Mouse (Mus musculus): ENCODE measurements around the gene Arl15.

Arl15 gene

DNA sequence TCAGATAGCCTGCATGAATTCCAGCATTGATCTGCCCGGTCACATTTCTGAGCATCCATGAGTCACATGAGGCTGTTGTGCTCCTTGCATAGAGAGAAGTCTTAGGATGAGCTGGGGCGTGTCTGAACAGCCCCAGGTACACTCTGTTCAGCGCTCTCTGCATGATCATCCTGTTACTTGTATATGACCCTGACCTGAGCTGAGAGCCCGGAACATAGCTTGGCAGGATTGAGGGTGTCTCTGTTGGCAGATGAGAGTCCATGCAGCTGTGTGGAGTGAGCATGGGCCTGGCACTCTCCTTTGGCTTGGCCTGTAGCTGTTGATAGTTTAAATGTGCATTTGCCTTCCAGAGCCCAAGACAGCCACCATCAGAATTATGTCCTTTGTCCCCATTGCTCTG, 50.4 kb downstream of the Arl15 start:
- DNase-seq (ENCODE audit: extremely low spot score) = no peak

DNA sequence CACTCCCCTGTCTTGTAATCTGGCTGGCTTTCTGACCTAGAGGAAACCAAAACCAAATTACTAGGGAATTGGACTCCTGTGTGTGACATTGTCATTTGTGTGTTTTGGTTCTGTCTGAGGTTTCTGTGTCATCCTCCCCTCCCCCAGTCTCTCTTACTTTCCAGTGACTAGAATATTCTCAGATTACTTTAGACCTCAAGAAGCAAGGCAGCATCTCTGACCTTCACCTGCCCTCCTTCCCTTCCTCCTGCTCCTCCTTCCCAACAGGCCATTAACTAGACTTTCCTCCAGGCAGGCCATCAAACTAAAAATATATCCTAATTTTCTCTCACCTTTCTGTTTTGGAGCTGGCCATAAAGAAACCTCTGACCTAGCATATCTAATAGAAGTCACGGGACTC, 50.9 kb downstream of the Arl15 start:
- no peak for DNase-seq (ENCODE audit: extremely low spot score)

DNA sequence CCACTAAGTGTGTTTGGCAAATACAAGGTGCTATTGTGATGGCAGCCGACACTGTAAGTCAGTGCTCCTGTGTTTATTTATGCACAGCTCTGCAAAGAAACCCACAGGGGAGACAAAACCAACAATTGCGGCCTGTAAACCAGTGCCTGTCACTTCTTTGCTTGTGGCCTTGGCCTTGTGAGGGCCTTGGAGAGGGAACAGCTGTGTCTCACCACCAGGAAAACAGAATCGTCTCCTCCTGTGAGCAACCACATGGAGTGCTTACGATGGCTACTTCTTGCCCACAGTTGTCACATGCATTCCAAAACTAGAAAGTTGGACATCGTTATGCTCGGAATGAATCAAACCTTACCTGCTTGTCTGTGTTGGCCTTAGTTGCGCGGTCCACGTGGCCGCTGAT, 52.1 kb downstream of the Arl15 start:
- DNase-seq (ENCODE audit: extremely low spot score) = no peak

DNA sequence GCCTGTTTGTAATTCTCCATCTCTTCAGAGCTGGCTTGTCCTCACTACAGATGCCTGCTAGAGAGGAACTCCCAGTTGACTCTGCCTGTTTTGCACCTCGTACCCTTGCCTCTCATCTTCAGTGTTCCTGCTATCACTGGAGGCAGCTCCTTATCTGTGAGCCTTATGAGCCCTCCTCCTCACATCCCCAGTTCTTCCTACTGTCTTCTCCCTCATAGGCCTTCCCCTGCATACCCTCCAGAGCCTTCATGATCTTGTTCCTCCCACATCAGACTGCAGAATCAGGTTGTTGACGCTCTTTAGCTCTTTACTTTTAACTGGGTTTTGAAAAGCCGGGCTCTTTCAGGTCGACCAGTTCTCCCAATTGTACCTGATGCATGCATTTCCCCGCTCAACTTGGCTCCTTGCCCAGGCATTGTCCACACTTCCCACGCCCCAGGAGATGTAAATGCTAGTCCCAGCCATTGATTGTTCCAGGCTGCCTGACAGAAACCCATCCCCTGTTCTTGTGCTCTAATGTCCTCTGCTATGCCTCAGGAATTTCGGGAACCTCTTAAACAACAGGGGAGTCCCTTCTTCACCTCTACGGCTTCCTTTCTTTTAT, 56.2 kb downstream of the Arl15 start:
- DNase-seq (ENCODE audit: extremely low spot score) = no peak

DNA sequence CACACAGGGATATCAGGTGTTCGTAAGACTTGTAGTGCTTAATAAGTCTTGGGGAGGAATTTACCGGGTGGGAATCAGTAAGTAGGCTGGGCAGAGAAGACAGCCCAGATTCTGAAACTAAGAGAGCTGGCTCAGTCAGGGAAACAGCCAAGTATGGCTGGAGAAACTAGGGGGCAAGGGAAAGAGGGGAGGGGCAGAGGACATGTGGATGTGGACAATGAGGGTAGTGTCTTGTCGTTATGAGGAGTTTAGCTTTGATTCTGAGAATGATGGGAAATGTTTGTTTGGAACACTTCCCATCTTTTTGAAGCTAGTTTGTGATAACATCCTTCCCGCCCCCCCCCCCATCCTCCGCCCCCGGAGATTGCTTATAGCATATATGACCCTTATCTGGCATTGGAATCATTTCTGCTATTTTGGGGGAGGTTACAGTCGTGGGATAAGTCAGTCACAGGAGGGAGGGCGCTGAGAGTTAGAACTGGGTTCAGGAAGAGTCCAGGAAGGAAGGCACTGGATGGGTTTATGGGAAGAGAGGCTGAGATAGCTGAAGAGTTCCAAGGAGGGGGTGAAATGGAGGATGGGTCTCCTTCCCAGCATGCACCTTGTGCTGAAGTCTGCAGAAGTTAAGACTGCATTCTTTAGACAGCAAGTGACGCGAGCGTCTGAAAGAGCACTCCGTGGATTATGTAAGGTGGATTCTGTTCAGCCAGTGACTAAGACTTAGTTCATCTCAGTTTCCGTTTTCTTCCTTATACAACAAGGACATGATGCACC, 57.5 kb downstream of the Arl15 start:
- no peak for DNase-seq (ENCODE audit: extremely low spot score)

DNA sequence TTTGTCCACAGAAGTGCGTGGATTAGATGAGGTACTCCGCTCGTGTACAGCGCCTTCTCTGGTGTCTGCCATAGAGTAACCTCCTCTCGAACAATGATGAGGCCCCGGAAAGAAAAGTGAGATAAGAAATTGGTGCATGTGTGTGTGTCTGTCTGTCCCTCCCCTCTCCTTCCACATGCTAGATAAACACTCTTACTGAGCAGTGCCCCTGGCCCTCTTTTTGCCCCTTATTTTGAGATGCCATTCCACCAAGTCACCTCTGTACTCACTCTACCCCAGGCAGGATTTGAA, 58.0 kb downstream of the Arl15 start:
- DNase-seq (ENCODE audit: extremely low spot score) = no peak

DNA sequence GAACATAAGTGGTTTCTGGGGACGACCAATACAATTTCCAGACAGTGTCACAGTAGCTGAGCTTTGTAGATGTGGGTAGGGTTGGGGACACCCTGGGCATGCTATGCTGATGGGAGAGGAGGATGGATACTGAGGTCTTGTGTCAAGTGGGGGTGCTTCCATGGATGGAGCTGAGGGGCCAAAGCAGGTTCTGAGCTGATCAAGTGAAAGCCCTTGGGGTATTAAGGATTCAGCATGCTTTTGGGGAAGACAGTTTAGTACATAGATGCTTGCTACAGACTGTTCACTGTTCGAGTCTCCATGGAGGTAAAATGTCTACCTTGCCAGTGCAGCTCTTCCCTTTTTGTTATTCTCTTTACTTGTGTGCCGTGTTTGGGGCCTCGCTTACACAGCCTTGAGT, 59.8 kb downstream of the Arl15 start:
- no peak for DNase-seq (ENCODE audit: extremely low spot score)

DNA sequence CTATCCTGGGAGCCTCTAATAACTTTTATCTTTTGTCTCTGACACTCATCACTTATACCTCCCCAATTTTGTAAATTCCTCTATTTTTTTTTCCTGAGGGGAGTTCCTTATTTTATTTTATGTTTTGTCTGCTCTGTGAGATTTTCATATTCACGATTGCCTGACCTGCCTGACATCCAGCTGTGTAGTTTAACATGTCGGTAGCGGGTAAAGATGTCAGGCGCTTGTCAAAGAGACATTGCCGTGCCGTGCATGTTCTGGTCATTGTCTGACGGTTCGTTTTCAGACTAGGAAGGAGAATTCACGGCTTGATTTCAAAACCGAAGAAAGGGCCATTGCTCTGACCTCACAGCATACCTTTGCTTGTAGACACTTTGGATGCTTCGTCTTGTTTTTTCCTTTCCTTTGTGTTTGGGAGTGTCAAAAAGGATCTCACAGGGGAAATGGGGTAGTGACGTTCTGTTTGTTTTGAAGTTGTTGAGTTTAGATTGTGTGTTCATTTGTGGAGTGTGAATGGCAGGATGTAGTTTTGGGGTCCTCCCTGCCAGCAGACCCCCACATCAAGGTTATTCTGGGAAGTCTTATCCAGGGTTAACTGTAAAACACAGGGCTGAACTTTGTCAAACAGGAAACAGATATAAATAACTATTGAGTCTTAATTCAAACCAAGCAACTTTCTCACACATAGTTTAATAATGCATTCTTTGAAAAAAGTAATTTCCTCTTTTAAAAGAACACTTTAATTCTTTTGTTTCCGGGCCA, 60.4 kb downstream of the Arl15 start:
- DNase-seq (ENCODE audit: extremely low spot score) = no peak

DNA sequence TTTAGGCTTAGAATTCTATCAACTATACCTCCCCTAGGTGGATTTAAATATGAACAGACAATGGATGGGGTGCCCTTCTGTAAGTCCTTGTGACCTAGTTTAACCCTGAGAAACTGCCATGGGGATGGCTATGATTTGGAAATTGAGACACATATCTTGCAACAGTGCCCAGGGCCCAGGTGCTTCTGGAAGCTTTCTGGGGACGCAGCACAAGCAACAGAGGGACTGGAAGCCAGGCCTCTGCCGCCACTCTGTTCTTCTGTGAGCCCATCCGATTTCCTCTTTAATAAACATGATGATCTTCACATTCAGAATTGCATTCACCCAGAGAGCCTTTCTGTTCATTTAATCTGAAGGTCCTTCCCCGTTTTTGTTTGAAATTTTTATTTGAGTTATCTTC, 62.6 kb downstream of the Arl15 start:
- no peak for DNase-seq (ENCODE audit: extremely low spot score)

DNA sequence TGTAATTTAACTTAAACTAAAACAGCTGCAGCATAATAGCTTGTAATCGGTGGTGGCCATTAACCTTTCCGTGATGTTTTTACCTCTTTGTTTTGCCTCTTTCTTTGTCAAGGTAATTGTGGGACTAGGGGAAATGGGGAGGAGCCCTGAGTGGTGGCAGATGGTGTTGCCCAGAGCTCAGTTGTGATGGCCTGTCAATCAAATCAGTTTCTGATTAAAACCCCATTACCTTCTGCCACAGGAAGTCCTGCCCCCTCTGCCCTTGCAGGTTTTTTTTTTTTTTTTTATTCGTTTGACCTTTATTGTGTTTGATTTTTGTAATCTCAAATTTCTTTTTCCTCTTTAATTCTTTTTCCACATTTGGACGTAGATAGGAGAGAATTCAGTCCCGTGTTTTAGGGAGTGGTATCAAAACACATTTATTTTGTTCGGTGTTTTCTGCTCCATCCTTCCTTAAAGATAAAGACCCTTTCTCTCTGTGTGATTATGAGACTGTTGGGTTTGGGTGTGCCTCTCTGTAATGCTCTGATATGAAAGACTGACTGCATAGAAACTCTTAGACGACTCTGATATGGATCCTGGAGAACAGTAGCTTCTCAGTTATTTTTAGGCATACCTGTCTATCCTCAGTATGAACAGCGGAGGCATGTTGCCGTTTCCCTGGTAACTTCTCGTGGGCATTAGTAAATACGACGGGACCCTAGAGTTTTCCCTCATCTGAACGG, 64.5 kb downstream of the Arl15 start:
- no peak for DNase-seq (ENCODE audit: extremely low spot score)

DNA sequence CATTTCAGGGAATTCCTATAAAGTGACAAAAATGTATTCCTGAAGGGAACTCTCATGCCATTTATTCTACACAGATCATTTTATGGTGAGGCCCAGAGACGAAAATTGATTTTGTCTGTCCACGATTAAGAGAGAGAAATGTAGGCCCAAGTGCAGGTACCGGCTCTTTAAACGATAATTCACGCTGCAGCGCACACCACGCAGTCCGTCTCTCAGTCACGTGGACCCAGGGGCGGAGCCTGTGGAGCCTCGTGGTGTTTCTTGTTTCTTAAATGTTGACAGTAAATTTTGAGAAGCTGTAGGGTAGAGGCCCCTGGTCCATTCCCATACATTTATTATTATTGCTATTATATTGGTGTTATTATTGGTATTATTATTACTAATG, 65.1 kb downstream of the Arl15 start:
- DNase-seq (ENCODE audit: extremely low spot score) = no peak

DNA sequence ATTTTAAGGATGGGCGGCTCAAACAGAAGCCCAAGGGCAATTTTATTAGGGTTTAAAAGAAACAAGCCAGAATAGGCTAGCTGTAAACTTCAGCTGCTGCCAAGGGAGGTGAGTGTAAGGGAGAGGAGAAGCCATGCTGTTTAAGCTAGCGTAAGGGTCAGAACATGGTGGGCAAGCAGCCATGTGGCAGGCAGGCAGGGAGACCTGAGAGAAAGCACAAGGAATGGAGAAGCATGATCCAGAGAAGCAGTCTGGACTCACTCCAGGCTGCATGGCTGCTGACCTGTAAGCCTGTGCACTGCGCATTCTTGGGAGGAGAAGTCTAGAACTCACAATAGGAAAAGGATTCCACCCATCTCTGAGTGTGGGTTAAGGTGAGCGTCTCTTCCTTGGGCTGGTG, 66.5 kb downstream of the Arl15 start:
- no peak for DNase-seq (ENCODE audit: extremely low spot score)

DNA sequence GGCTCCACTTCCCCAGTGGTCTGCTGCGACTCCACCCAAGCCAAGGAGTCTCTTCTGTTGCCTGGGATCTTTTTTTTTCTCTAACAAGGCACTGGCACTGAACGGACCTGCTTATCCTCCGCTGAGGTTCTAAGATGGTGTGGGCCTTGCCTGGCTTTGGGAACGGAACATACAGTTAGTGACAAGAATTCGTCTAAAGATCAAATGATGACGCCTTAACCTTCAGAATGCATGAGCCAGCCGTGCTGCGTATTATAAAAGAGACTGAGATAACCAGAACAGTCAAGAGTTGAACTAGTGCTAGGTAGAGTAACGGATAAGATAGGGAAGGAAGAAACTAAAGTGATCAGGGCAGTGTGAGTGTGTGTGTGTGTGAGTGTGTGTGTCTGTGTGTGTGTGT, 66.9 kb downstream of the Arl15 start:
- DNase-seq (ENCODE audit: extremely low spot score) = no peak

DNA sequence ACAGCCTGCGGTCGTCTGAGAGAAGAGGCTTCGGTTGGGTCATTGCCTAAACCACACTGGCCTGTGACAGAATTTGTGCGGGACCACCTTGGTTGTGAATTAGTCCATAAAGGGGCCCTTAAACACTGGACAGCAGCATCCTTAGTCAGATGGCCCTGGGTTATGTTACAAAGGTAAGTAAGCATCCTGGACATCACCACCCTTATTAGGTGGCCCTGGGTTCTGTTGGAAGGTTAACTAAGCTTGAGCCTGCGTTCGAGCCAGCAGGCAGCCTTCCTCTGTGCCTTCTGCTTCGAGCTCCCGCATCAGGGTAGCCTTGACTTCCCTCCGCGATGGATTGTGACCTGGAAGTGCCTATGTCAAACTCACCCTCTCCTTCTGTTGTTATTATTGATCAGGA, 68.6 kb downstream of the Arl15 start:
- DNase-seq (ENCODE audit: extremely low spot score) = no peak

DNA sequence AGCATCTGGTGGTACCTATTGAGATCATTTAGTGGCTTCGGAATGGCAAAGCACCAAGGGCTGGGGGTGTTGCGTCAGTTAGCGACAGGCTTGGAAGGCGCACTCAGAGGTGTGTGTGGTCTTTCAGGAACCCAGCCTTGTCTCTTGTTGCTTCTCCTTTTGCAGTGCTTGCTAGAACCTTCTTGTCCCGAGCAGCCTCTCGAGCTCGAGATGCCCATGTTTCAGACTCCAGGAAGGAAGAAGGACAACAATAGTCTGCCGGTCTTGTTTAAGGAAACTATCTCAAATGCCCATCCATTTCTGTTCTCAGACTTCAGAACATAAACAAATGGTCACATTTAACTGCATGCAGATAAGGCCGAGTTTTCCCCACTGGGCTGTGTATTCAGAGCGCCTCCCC, 69.4 kb downstream of the Arl15 start:
- DNase-seq (ENCODE audit: extremely low spot score) = no peak

DNA sequence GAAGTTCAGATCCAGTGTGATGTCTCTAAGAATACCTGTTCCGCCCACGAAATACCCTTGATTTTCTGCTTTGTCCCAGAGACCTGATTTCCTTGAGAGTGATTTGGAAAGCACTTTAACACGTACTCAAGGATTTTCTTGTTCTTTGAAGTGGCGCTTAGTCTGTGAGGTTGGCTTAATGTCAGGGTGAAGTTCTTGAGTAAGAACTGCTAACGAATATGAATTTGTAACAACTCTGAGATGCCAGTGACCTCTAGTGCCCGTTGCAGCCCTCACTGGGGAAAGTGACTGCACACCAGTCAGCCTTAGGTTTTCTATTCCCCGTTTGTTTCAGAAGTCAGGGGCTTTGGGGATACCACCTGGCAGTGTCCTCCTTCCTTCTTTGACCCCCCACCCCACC, 70.0 kb downstream of the Arl15 start:
- no peak for DNase-seq (ENCODE audit: extremely low spot score)

DNA sequence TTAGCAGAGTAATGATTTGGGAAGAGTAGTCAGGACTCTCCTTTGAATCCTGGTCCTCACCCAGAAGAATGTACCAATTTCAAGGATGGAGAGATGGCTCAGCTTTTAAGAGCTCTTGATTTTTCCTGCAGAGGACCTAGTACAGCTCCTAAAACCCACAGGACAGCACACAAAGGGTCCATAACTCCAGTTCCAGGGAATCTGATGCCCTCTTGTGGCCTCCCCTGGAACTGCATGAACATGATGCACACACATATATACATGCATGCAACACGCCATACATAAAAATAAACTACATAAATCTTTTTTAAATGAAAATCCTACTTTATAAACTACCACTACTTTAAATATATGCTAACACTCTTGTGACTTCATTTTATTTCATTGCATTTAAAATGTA, 70.6 kb downstream of the Arl15 start:
- DNase-seq (ENCODE audit: extremely low spot score) = peak; percentile 75

DNA sequence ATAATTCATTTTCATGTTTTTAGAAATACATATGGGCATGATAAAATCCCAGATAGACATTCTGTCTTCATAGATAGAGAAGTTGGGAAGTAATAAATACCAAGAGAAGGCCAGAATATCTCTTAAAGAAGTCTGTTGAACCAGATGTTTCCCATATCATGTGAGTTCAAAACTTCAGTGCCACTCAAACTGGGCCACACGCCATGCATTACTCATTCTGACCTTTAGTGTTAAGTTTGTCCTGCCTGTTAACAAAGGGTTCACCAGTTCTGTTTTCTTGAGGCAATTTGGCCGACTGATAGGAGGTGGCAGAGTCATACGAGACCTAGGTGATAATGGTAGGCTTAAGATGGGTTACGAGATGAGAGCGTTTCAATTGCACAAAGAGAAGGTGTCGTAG, 71.1 kb downstream of the Arl15 start:
- DNase-seq (ENCODE audit: extremely low spot score) = no peak

DNA sequence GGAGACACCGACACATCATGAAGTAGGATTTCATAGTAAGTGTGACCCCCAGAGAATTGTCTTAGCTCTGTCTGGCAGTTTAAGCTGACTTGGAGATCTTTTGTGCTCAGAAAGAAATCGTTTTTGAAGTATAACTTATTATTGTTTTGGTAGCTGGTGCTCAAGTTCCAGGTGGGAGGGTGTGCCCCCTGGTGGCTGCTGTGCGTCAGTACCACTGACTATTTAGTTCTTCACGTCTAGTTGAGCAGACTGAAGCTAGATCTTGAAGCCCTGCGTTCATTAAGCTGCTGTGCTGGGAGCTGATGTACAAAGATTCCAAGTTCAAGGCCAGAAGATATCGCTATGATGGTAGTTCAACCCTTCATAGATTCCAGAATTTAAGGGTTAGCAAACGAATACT, 71.5 kb downstream of the Arl15 start:
- DNase-seq (ENCODE audit: extremely low spot score) = no peak

DNA sequence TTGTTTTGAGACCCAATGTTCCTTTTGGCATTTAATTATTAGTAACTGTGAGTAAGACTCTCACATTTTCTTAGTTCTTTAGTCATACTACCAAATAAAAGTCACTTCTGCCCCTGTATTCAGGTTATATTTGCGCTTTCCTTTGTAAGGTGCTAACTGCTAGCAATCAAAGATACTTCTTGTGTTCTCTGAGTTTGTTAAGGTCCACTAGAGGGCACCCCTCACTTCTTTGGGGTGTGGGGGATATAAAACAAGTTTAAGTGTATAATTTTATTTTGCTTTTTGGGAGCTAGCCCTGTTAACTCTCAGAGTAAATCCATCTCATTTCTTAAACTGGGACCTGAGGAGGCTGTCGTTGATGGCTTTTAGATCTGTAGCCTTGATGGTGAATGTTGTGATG, 73.4 kb downstream of the Arl15 start:
- no peak for DNase-seq (ENCODE audit: extremely low spot score)

DNA sequence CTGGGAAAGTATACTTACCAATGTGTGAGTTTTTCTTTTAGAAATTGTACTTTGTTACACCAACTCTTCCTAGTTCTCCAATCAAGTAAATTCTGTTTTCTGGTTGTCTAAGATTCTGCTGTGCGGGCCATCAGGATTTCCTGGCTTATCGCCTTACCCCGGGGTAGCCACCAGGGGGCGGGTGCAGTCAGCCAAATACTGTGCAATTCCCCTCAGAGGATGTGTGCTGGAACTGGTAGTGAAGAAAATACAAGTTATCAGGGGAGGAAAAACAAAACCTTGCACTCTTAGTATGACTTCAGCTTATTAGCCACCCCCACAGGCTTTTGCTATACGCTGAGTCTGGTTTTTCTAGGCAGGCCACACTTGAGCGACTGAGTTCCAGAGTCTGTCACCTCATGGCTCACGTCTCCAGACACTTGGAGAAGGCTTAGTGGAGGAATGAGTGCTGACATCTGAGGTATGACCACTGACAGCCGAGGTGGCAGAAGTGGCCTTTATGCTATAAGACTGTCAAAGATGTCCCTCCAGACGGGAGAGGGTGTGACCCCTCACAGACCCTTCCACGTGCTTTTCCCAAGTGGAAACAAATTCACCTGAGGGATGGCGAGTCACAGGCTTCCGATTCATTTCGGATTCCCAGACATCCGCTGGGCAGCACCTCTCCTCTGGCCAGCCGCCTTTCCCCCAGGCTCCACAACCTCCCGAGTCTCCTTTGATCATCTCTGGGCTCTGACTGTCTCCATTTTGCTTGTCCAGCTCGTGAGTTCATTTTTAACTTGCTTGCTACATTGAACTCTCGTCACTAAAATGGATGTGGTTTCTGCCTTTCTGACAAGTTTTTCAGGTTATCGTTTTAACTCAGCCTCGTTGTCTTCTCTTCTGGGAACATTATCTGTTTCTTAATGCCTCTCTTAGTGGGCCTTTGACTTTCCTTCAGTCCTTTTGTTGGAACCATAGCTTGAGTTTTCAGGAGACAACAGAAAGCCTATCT, 75.2 kb downstream of the Arl15 start:
- DNase-seq (ENCODE audit: extremely low spot score) = peak; percentile 64

DNA sequence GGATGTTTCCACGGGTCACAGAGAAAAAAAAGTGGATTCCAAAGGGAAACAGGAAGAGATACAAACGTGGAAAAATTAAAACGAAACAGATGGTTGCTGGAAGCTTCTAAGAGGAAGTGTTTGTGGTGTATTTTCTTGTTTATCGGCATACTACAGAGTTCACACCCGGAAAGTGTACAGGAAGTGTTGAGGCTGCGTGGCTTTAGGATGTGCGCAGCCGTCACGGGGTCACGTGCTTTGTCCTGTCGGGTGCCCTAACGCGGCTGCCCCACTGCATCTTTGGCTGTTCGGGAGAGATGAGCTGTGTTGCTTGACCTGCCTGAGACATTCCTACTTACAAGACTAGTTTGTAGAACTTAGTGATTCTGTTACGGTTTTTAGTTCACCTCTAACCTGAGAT, 76.1 kb downstream of the Arl15 start:
- no peak for DNase-seq (ENCODE audit: extremely low spot score)
